Mouse (Mus musculus): ENCODE data around the gene Birc5. TPM values are rescaled to one million over a fixed set of nuclear protein-coding genes. Genes with fewer than 3 reads are reported as not detected.

The Birc5 gene
- total and polyA plus RNA-seq, 2 experiments from 2014 or later = 6.0 to 13.2 TPM

DNA sequence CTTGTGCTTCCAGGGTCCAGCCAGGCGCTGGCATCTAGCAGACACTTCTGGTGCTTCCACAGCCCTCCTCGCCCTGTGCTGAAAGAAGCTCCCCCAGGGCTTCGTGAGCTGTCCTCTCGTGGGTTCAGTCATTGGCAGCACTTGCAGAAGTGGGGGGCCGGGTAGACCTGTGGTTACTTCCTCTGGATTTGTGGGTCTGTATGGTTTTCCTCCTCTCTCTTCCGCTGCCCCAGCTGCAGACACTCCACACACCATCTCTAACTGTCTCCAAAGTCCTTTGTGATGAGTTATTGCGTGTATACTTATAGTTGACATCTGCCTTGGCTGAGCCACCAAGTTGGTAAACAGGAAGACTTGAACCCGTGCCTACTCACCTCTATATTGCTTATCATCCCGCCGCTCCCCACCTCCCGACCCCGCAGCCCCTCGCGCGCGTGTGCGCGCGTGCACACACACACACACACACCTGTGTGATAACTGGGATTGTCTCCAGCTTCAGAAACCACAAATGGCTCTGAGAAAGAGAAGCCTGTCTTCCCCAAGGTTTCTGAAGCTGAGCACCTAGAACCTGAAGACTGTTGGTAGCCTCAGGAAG is 42.6 kb downstream of the Birc5 start:
- DNase-seq (ENCODE audit: low spot score) = no peak

DNA sequence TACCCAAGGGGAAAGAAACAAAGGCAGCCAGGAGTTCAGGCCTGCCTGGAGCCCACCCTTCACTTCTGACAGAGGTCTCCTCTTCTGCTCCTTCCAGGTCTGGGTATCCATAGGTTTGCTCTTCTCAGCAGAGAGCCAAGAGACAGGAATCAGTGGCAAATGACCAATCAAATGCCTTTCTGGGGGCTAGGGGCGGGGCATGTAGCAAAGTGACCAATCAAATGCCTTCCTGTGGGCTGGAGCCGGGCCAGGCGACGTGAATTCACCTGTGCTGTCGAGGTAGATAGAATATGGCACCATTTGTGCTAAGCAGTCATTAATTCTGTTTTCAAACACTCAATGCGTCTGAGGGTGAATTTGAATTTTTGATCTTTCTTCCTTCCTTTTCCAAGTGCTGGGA is 43.1 kb downstream of the Birc5 start:
- peaks cover 19% of the 10 kb centered on the region for H3K4me1 ChIP-seq (ENCODE audit: insufficient read depth, low read length)
- H3K9me3 ChIP-seq (ENCODE audit: low read length) = no peaks in the 10 kb centered on the region
- H3K36me3 ChIP-seq (ENCODE audit: insufficient read depth, low read length) = no peaks in the 10 kb centered on the region
- no peak for DNase-seq (ENCODE audit: low spot score)
- H3K4me2 ChIP-seq (ENCODE audit: low read depth, low read length, poor library complexity, severe bottlenecking) = no peak overlapping the region
- no peak overlapping the region for H3K4me3 ChIP-seq (ENCODE audit: low read depth, low read length)
- no peaks in the 10 kb centered on the region; the same call in 1 of the 2 replicates for H3K27me3 ChIP-seq (ENCODE audit: insufficient read depth, low read length)
- no peak overlapping the region for H3K9ac ChIP-seq (replicated peaks; ENCODE audit: low read length, poor library complexity, severe bottlenecking)
- 59% methylated on average over 6 of the region's 6 CpGs for WGBS
- TF ChIP-seq CTCF (IDR thresholded peaks at IDR 0.05) = no peak
- no peak for ATAC-seq (ENCODE audit: low FRiP score)
- no peak overlapping the region for H3K27ac ChIP-seq (ENCODE audit: low read depth, low read length)

More for the DNA sequence above, 42.6 kb downstream of the Birc5 start:
- no peak overlapping the region for H3K4me3 ChIP-seq (ENCODE audit: low read depth, low read length)
- H3K9ac ChIP-seq (replicated peaks; ENCODE audit: low read length, poor library complexity, severe bottlenecking) = no peak overlapping the region
- H3K27me3 ChIP-seq (ENCODE audit: insufficient read depth, low read length) = no peaks in the 10 kb centered on the region; the same call in 1 of the 2 replicates
- no peak for TF ChIP-seq CTCF (IDR thresholded peaks at IDR 0.05)
- 94% methylated on average over 19 of the region's 19 CpGs for WGBS
- peaks cover 19% of the 10 kb centered on the region for H3K4me1 ChIP-seq (ENCODE audit: insufficient read depth, low read length)
- ATAC-seq (ENCODE audit: low FRiP score) = no peak
- no peaks in the 10 kb centered on the region for H3K9me3 ChIP-seq (ENCODE audit: low read length)
- no peak overlapping the region for H3K4me2 ChIP-seq (ENCODE audit: low read depth, low read length, poor library complexity, severe bottlenecking)
- no peaks in the 10 kb centered on the region for H3K36me3 ChIP-seq (ENCODE audit: insufficient read depth, low read length)
- no peak overlapping the region for H3K27ac ChIP-seq (ENCODE audit: low read depth, low read length)

DNA sequence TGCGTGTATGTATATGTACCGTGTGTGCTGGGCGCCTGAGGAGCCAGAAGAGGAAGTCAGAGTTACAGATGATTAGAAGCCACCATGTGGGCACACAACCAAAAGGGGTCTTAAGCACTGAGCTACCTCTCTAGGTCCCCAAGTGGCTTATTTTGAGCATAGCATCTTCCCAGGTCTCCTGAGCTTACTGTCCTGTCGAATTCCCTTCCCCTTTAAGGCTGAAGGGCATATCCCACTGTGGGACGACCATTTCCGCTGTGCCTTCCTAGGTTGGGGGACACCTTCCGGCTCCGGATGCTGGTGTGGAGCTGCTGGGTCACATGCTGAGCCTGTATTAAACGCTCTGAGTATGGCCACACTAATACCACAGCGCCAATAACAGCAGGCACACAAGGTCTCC is 45.6 kb downstream of the Birc5 start:
- no peak for ATAC-seq (ENCODE audit: low FRiP score)

DNA sequence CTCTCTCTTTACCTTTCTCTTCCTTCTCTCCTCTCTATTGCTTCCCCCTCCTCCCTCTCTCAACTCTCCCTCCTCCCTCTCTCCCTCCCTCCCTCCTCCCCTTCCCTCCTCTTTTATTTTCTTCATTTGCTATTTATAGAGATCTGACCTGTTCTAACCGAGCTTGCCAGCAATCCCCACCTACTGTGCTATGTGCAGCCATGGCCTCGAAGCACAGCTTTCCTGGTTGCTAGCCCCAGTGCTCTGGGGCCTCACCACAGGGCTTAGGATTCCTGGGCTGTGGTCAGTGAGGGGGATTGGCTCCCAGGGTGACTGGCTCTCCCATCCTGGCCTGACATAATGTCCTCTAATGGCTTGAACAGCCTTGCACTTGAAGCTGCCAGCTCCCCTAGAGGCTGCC is 47.5 kb downstream of the Birc5 start:
- TF ChIP-seq CTCF (IDR thresholded peaks at IDR 0.05) = no peak
- DNase-seq (ENCODE audit: low spot score) (no peak), ATAC-seq (ENCODE audit: low FRiP score) (no peak)
- no peak overlapping the region for H3K27ac ChIP-seq (ENCODE audit: low read depth, low read length)
- no peak overlapping the region for H3K9ac ChIP-seq (replicated peaks; ENCODE audit: low read length, poor library complexity, severe bottlenecking)
- no peak overlapping the region for H3K4me3 ChIP-seq (ENCODE audit: low read depth, low read length)
- H3K9me3 ChIP-seq (ENCODE audit: low read length) = no peaks in the 10 kb centered on the region
- no peaks in the 10 kb centered on the region for H3K27me3 ChIP-seq (ENCODE audit: insufficient read depth, low read length)
- 43% methylated on average over 2 of the region's 2 CpGs for WGBS
- no peaks in the 10 kb centered on the region for H3K36me3 ChIP-seq (ENCODE audit: insufficient read depth, low read length)
- no peak overlapping the region for H3K4me2 ChIP-seq (ENCODE audit: low read depth, low read length, poor library complexity, severe bottlenecking)
- H3K4me1 ChIP-seq (ENCODE audit: insufficient read depth, low read length) = no peaks in the 10 kb centered on the region

More for the DNA sequence above, 45.6 kb downstream of the Birc5 start:
- Histone ChIP-seq H3K27me3 (ENCODE audit: insufficient read depth, low read length) (no peaks in the 10 kb centered on the region), H3K4me2 (ENCODE audit: low read depth, low read length, poor library complexity, severe bottlenecking) (no peak overlapping the region), H3K4me3 (ENCODE audit: low read depth, low read length) (no peak overlapping the region), H3K9ac (replicated peaks; ENCODE audit: low read length, poor library complexity, severe bottlenecking) (no peak overlapping the region), H3K4me1 (ENCODE audit: insufficient read depth, low read length) (peaks cover 8% of the 10 kb centered on the region), H3K27ac (ENCODE audit: low read depth, low read length) (no peak overlapping the region), H3K36me3 (ENCODE audit: insufficient read depth, low read length) (no peaks in the 10 kb centered on the region), H3K9me3 (ENCODE audit: low read length) (no peaks in the 10 kb centered on the region)
- DNase-seq (ENCODE audit: low spot score) = no peak
- whole genome bisulfite sequencing = 64% methylated on average over 10 of the region's 10 CpGs
- no peak for TF ChIP-seq CTCF (IDR thresholded peaks at IDR 0.05)

DNA sequence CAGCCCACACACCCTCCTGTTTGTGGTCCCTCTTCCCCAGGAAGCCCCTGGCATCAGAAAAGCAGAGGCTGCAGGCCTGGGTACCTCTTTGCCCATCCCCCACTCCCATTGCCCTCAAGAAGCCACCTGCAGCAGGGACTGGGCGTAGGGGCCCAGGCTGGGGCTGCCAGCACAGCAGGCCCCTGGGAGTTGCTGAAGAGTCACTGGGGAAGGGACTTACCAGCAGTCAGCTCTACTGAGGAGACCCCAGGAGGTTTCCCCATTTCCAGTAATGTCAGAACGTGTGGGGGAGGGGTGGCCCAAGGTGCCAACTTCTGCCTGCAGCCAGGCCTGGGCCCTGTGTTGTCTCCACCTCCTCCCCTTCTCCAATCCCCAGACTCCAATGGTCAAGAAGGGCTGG is 53.2 kb downstream of the Birc5 start:
- H3K9me3 ChIP-seq (ENCODE audit: low read length) = no peaks in the 10 kb centered on the region
- H3K4me3 ChIP-seq (ENCODE audit: low read depth, low read length) = no peak overlapping the region
- TF ChIP-seq CTCF (IDR thresholded peaks at IDR 0.05) = no peak
- no peak for DNase-seq (ENCODE audit: low spot score)
- H3K27me3 ChIP-seq (ENCODE audit: insufficient read depth, low read length) = no peaks in the 10 kb centered on the region
- WGBS = 70% methylated on average over 2 of the region's 2 CpGs
- no peak for ATAC-seq (ENCODE audit: low FRiP score)
- no peaks in the 10 kb centered on the region for H3K4me1 ChIP-seq (ENCODE audit: insufficient read depth, low read length)
- H3K27ac ChIP-seq (ENCODE audit: low read depth, low read length) = no peak overlapping the region
- no peak overlapping the region for H3K9ac ChIP-seq (replicated peaks; ENCODE audit: low read length, poor library complexity, severe bottlenecking)
- H3K36me3 ChIP-seq (ENCODE audit: insufficient read depth, low read length) = no peaks in the 10 kb centered on the region
- no peak overlapping the region for H3K4me2 ChIP-seq (ENCODE audit: low read depth, low read length, poor library complexity, severe bottlenecking)

DNA sequence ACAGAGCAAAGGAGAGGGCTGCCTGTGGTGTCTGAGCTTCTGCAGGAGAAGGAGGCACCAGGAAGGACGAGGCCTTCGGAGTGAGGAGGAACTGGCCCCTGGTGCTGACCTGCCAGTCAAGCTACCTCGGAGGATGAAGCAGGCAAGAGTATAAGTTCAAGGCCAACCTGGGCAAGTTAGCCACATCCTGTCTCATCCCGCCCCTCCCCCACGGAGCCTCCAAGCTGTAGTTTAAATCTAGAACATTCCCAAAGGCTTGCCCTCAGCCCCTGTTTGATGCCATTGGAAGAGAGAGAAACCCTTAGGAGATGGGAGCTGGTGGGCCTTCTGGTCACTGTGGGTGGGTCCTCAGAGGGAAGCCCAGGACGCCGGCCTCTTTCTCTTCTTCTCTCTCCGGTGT is 55.4 kb downstream of the Birc5 start:
- no peaks in the 10 kb centered on the region for H3K9me3 ChIP-seq (ENCODE audit: low read length)
- no peak overlapping the region for H3K4me3 ChIP-seq (ENCODE audit: low read depth, low read length)
- no peak overlapping the region for H3K4me2 ChIP-seq (ENCODE audit: low read depth, low read length, poor library complexity, severe bottlenecking)
- no peak overlapping the region for H3K27ac ChIP-seq (ENCODE audit: low read depth, low read length)
- DNase-seq (ENCODE audit: low spot score) (no peak), ATAC-seq (ENCODE audit: low FRiP score) (no peak)
- WGBS = 87% methylated on average over 8 of the region's 8 CpGs
- H3K27me3 ChIP-seq (ENCODE audit: insufficient read depth, low read length) = no peaks in the 10 kb centered on the region
- TF ChIP-seq CTCF (IDR thresholded peaks at IDR 0.05) = no peak
- H3K36me3 ChIP-seq (ENCODE audit: insufficient read depth, low read length) = no peaks in the 10 kb centered on the region
- no peak overlapping the region for H3K9ac ChIP-seq (replicated peaks; ENCODE audit: low read length, poor library complexity, severe bottlenecking)
- no peaks in the 10 kb centered on the region for H3K4me1 ChIP-seq (ENCODE audit: insufficient read depth, low read length)

Other genes starting within 250 kb of the Birc5 start
- 78.4 and 79.8 TPM in 2 replicates for gene Tnrc6c, start 195.0 kb upstream of the Birc5 start, total RNA-seq (2014; rRNA removed)
- 22.8 and 26.5 TPM in 2 replicates for gene Tnrc6c, start 195.0 kb upstream of the Birc5 start, polyA plus RNA-seq (2015; fragmentation: Nextera tagmentation; extraction: Ambion mirVana)
- gene Tmc8, start 67.2 kb upstream of the Birc5 start, total RNA-seq (2014; rRNA removed) = 0.33 and 3.2 TPM in 2 replicates
- 0.79 and 1.2 TPM in 2 replicates for gene Tmc8, start 67.2 kb upstream of the Birc5 start, polyA plus RNA-seq (2015; fragmentation: Nextera tagmentation; extraction: Ambion mirVana)
- gene Tmc6, start 67.1 kb upstream of the Birc5 start, total RNA-seq (2014; rRNA removed) = 2.8 and 3.9 TPM in 2 replicates
- 2.2 and 3.1 TPM in 2 replicates for gene Tmc6, start 67.1 kb upstream of the Birc5 start, polyA plus RNA-seq (2015; fragmentation: Nextera tagmentation; extraction: Ambion mirVana)
- gene 6030468B19Rik, start 51.6 kb upstream of the Birc5 start, total RNA-seq (2014; rRNA removed) = not detected in 2 replicates
- gene 6030468B19Rik, start 51.6 kb upstream of the Birc5 start, polyA plus RNA-seq (2015; fragmentation: Nextera tagmentation; extraction: Ambion mirVana) = not detected in 2 replicates
- 2.4 TPM in 1 of 2 replicates, not detected in the other for gene Gm20708, start 39.6 kb upstream of the Birc5 start, total RNA-seq (2014; rRNA removed)
- gene Gm20708, start 39.6 kb upstream of the Birc5 start, polyA plus RNA-seq (2015; fragmentation: Nextera tagmentation; extraction: Ambion mirVana) = 1.2 and 2.7 TPM in 2 replicates
- gene Syngr2, start 39.6 kb upstream of the Birc5 start, total RNA-seq (2014; rRNA removed) = 18.8 and 25.3 TPM in 2 replicates
- 14.0 and 14.6 TPM in 2 replicates for gene Syngr2, start 39.6 kb upstream of the Birc5 start, polyA plus RNA-seq (2015; fragmentation: Nextera tagmentation; extraction: Ambion mirVana)
- gene Afmid, start 23.3 kb upstream of the Birc5 start, total RNA-seq (2014; rRNA removed) = 5.1 and 11.1 TPM in 2 replicates
- gene Afmid, start 23.3 kb upstream of the Birc5 start, polyA plus RNA-seq (2015; fragmentation: Nextera tagmentation; extraction: Ambion mirVana) = 9.1 and 10.4 TPM in 2 replicates
- gene Tk1, start 23.2 kb upstream of the Birc5 start, total RNA-seq (2014; rRNA removed) = 6.3 and 8.8 TPM in 2 replicates
- gene Tk1, start 23.2 kb upstream of the Birc5 start, polyA plus RNA-seq (2015; fragmentation: Nextera tagmentation; extraction: Ambion mirVana) = 6.0 and 6.5 TPM in 2 replicates
- 0.16 TPM in 1 of 2 replicates, not detected in the other for gene Tmem235, start 11.5 kb downstream of the Birc5 start, total RNA-seq (2014; rRNA removed)
- gene Tmem235, start 11.5 kb downstream of the Birc5 start, polyA plus RNA-seq (2015; fragmentation: Nextera tagmentation; extraction: Ambion mirVana) = not detected in 2 replicates
- gene Tha1, start 24.2 kb downstream of the Birc5 start, total RNA-seq (2014; rRNA removed) = 3.8 and 4.2 TPM in 2 replicates
- 3.0 and 3.5 TPM in 2 replicates for gene Tha1, start 24.2 kb downstream of the Birc5 start, polyA plus RNA-seq (2015; fragmentation: Nextera tagmentation; extraction: Ambion mirVana)
- 7.3 and 8.5 TPM in 2 replicates for gene Socs3, start 120.8 kb downstream of the Birc5 start, total RNA-seq (2014; rRNA removed)
- gene Socs3, start 120.8 kb downstream of the Birc5 start, polyA plus RNA-seq (2015; fragmentation: Nextera tagmentation; extraction: Ambion mirVana) = 4.4 and 4.9 TPM in 2 replicates
- gene Pgs1, start 137.0 kb downstream of the Birc5 start, total RNA-seq (2014; rRNA removed) = 62.0 and 72.2 TPM in 2 replicates
- 55.0 and 61.8 TPM in 2 replicates for gene Pgs1, start 137.0 kb downstream of the Birc5 start, polyA plus RNA-seq (2015; fragmentation: Nextera tagmentation; extraction: Ambion mirVana)